Mouse (Mus musculus) lung, embryonic 16.5 days (tissue): ENCODE measurements around the gene Gm9040. TPM values are rescaled to one million over a fixed set of nuclear protein-coding genes. Genes with fewer than 3 reads are reported as not detected.
"Not testable (repeated sequence)": the region's sequence is repeated elsewhere in the genome, so short reads cannot be mapped to it uniquely, and the experiment has no call there.

Source experiments
- ATAC-seq: fragments of 200-750 bp; cut with Nextera tagmentation; 2 replicates; pipeline ENCODE4 v1.8.0; 2017; ENCODE audit warnings: low read depth, mild to moderate bottlenecking, moderate library complexity
- H3K27ac ChIP-seq: fragments of 300-500 bp; sonication (generic); 2 replicates; pipeline ENCODE4 v1.5.1; 2014; ENCODE audit warnings: mild to moderate bottlenecking, control low read depth, low read length
- H3K27me3 ChIP-seq: fragments of 300-500 bp; sonication (generic); 2 replicates; pipeline ENCODE4 v1.6.1; 2014; ENCODE audit warnings: low read depth, low read length, mixed read lengths; ENCODE audit not compliant: control insufficient read depth, insufficient read depth
- H3K36me3 ChIP-seq: fragments of 300-500 bp; sonication (generic); 2 replicates; pipeline ENCODE4 v1.6.1; 2014; ENCODE audit warnings: low read length; ENCODE audit not compliant: control insufficient read depth, insufficient read depth
- H3K4me1 ChIP-seq: fragments of 300-500 bp; sonication (generic); replicated peaks from 2 replicates; pipeline ENCODE4 v1.6.1; 2014; ENCODE audit warnings: low read length, mixed read lengths; ENCODE audit not compliant: control insufficient read depth, insufficient read depth
- H3K4me2 ChIP-seq: fragments of 300-500 bp; sonication (generic); 2 replicates; pipeline ENCODE4 v1.6.1; 2014; ENCODE audit warnings: low read depth, low read length, control low read depth
- H3K4me3 ChIP-seq: fragments of 300-500 bp; sonication (generic); 2 replicates; pipeline ENCODE4 v1.5.1; 2014; ENCODE audit warnings: mild to moderate bottlenecking, low read length, control low read depth
- H3K9ac ChIP-seq: fragments of 300-500 bp; sonication (generic); 2 replicates; pipeline ENCODE4 v1.6.1; 2014; ENCODE audit warnings: low read length, control low read depth
- H3K9me3 ChIP-seq: fragments of 300-500 bp; sonication (generic); 2 replicates; pipeline ENCODE4 v1.6.1; 2016; ENCODE audit warnings: low read length; ENCODE audit not compliant: control insufficient read depth
- WGBS: fragments of 180-500 bp; shearing (Covaris S2); extraction: QIAGEN DNeasy Blood & Tissue Kit; methylation state at CpG from one replicate; pipeline ENCODE4 v1.1.7; 2014; 5-methylcytosine and 5-hydroxymethylcytosine counted together
- polyA plus RNA-seq: library from polyadenylated mRNA; unstranded; fragments of >200 nt; fragmentation: Nextera tagmentation; extraction: Ambion mirVana; gene quantifications from 2 replicates; pipeline ENCODE4 v1.2.1, GENCODE M21; 2015

Gene Gm9040
- polyA plus RNA-seq, 1 experiment from 2014 or later, result not detected

- Histone ChIP-seq H3K4me3 (no peak within 1 kb of the TSS), H3K4me2 (no peak within 1 kb of the TSS), H3K27me3 (no peaks in the 10 kb centered on the region), H3K27ac (no peak within 1 kb of the TSS), H3K4me1 (no peaks in the 10 kb centered on the region), H3K36me3 (no peaks in the 10 kb centered on the region), H3K9ac (no peak within 1 kb of the TSS), H3K9me3 (no peaks in the 10 kb centered on the region)
- WGBS, result 75% methylated on average over 6 of the region's 6 CpGs
- no peak for ATAC-seq
Measured at GRCm38 (mm10) chr10:118294938-118295337, 31.8 kb downstream of the Gm9040 start, which contains the start of gene Iltifb. Iltifb (minus strand) TSS chr10:118295038.

- H3K9me3 ChIP-seq, H3K4me1 ChIP-seq, H3K36me3 ChIP-seq, H3K4me3 ChIP-seq, H3K27me3 ChIP-seq, H3K4me2 ChIP-seq, H3K9ac ChIP-seq, H3K27ac ChIP-seq: not testable (repeated sequence)
- 0 out of 2 replicates have a peak, but pooled peaks have one; percentile 15 for ATAC-seq
- 69% methylated on average over 2 of the region's 5 CpGs for WGBS
Measured at GRCm38 (mm10) chr10:118283016-118283415, 43.8 kb downstream of the Gm9040 start.

GRCm38 (mm10) chr10:118282565-118282964 lies 44.2 kb downstream of the Gm9040 start:
- not testable (repeated sequence) for H3K4me1 ChIP-seq, H3K9me3 ChIP-seq, H3K4me3 ChIP-seq, H3K36me3 ChIP-seq, H3K4me2 ChIP-seq, H3K27ac ChIP-seq, H3K27me3 ChIP-seq, H3K9ac ChIP-seq
- peak; percentile 28; the same call in 1 of the 2 replicates for ATAC-seq
- 56% methylated on average over 6 of the region's 7 CpGs for WGBS

DNA sequence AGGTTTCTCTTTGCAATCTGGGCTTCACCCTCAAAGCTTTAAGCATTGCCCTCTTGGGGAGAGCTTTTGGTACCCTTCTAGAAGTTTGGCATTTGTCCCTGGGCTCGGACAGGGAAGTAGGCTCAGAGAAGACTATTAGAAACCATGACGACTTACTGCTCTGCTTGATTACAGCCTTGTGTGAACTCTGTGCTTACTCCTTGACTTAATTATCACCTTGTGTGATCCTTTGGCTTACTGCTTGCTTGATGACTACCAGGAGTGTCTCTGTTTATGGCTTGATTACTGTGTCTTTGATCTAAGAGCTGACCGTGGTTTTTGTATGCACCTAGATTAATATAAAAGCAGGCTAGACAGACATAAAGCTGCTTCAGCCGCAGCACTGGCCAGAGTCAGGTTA lies 48.7 kb downstream of the Gm9040 start:
- H3K4me2 ChIP-seq, H3K4me1 ChIP-seq, H3K27me3 ChIP-seq, H3K4me3 ChIP-seq, H3K9me3 ChIP-seq, H3K27ac ChIP-seq, H3K9ac ChIP-seq, H3K36me3 ChIP-seq, ATAC-seq: not testable (repeated sequence)
- no CpG with 5 or more reads among the region's 4 CpGs for WGBS

Other genes starting within 250 kb of the Gm9040 start
- 42.8 and 44.5 TPM in 2 replicates for gene Mdm1, start 185.2 kb downstream of the Gm9040 start, polyA plus RNA-seq
- gene Il22, start 122.0 kb downstream of the Gm9040 start, polyA plus RNA-seq, result not detected in 2 replicates
- gene Gm32717, start 86.2 kb downstream of the Gm9040 start, polyA plus RNA-seq, result not detected in 2 replicates
- gene Gm32802, start 68.3 kb downstream of the Gm9040 start, polyA plus RNA-seq, result not detected in 2 replicates
- gene Iltifb, start 31.9 kb downstream of the Gm9040 start, polyA plus RNA-seq, result not detected in 2 replicates
- not detected in 2 replicates for gene Gm9044, start 5.4 kb upstream of the Gm9040 start, polyA plus RNA-seq
- 0.06 TPM in 1 of 2 replicates, not detected in the other for gene Gm9045, start 10.9 kb upstream of the Gm9040 start, polyA plus RNA-seq
- not detected in 2 replicates for gene Gm9046, start 16.3 kb upstream of the Gm9040 start, polyA plus RNA-seq
- gene Gm9048, start 21.7 kb upstream of the Gm9040 start, polyA plus RNA-seq, result not detected in 2 replicates
- gene Gm9049, start 27.1 kb upstream of the Gm9040 start, polyA plus RNA-seq, result 0.06 TPM in 1 of 2 replicates, not detected in the other
- gene Ifng, start 114.1 kb upstream of the Gm9040 start, polyA plus RNA-seq, result not detected in 2 replicates